Mouse (Mus musculus): ENCODE measurements at regions not wholly inside any gene's neighbourhood (a gene's known extent, or its start where the extent isn't known, plus 50 kb on each side); places are given as distances from the start of the nearest gene placed in this dataset.

DNA sequence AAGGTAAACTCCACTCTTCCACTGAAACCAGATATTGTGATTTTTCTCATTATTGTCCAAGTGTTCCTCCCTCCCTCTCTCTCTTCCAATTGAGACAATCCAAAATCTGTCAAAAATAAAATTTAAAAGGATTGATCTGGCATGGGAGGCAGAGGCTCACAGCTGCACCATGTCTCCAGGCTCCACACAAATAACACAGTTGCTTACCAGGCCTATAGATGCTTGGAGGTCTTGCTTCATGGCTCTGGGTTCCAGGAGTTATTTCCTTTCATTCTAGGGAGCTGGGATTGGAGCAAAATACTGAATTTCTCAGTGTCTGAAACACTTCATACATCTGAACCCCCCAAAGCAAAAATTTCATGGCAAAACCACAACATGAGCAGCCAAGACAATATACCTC is 134.2 kb upstream of the Fam98a start:
- TF ChIP-seq CTCF (IDR thresholded peaks at IDR 0.05; ENCODE audit: insufficient read depth, low read depth, low read length) = no peak
- no peak for TF ChIP-seq POLR2A (IDR thresholded peaks at IDR 0.05; ENCODE audit: insufficient read depth, low read depth, low read length)

All from olfactory bulb, adult 2 months (tissue).